In the genomic region with DNA sequence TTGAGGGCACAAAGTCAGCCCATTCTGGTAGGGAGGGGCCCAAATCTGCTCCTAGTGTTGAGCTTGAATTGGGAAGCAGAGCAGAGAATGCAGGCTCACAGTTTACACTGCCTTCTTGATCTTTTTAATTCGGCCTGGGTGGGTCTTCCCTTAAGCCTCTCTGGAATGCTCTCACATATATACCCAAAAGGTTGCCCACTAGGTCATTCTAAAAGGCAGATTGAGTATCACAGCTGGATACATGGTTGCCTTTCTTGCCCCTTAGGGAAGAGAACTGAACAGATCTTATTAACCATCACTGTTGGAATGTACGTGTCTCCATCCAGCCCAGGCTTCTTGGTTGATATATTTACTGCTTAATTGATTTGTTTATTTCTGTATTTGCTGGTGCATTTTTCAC, we compare ENCODE assay signal across 21 mouse cellular contexts.
A peak's percentile ranks its signal among the peaks of the same experiment; 100 is the strongest.
DNase-seq lines count a peak whose midpoint lies in the region; ATAC-seq and TF ChIP-seq lines count a peak whose summit lies in the region.
"Had no signal": no experiment of that assay in that cellular context is flagged by ENCODE, and none has a peak within 500 bp of the region (broad histone marks: within the 10 kb centered on the region; RNA-seq: fewer than 3 reads in every experiment).

No protein-coding gene starts in this region.

- no peaks in the 10 kb centered on the region for H3K27me3 ChIP-seq in lung, postnatal 0 days (replicated peaks; ENCODE audit: insufficient read depth, low read length)
- H3K27me3 ChIP-seq: embryonic facial prominence, embryonic 12.5 days; forebrain, embryonic 13.5 days; Patski had no signal

- no peaks in the 10 kb centered on the region for H3K4me1 ChIP-seq in lung, postnatal 0 days (ENCODE audit: insufficient read depth, low read depth, low read length)
- H3K4me1 ChIP-seq: embryonic facial prominence, embryonic 12.5 days had no signal

- no peak overlapping the region for H3K27ac ChIP-seq in lung, postnatal 0 days (ENCODE audit: low read length)
- H3K27ac ChIP-seq: embryonic facial prominence, embryonic 10.5 days; embryonic facial prominence, embryonic 12.5 days; forebrain, embryonic 13.5 days had no signal

- no peak for TF ChIP-seq CTCF in lung, postnatal 0 days (IDR thresholded peaks at IDR 0.05)

- TF ChIP-seq EP300 in lung, postnatal 0 days (IDR thresholded peaks at IDR 0.05) = no peak

- H3K9ac ChIP-seq in lung, postnatal 0 days (replicated peaks; ENCODE audit: low read depth) = no peak overlapping the region
- H3K9ac ChIP-seq: embryonic facial prominence, embryonic 12.5 days; forebrain, embryonic 13.5 days had no signal

- no peak overlapping the region for H3K4me3 ChIP-seq in lung, postnatal 0 days (ENCODE audit: low read depth, low read length)
- H3K4me3 ChIP-seq: embryonic facial prominence, embryonic 10.5 days; embryonic facial prominence, embryonic 12.5 days; forebrain, embryonic 13.5 days had no signal

- no peak for ATAC-seq in lung, postnatal 0 days
- ATAC-seq: activated CD4-positive, CD25-positive, alpha-beta regulatory T cell, adult 4 months; forebrain, embryonic 13.5 days; forebrain, embryonic 16.5 days; Patski had no signal

- intact Hi-C loops in gastrocnemius, postnatal 36 days (cut with DNase I) = no loop called here

- no peak overlapping the region for H3K4me2 ChIP-seq in lung, postnatal 0 days (replicated peaks; ENCODE audit: low read depth, low read length)
- H3K4me2 ChIP-seq: embryonic facial prominence, embryonic 12.5 days; forebrain, embryonic 13.5 days had no signal

- no peaks in the 10 kb centered on the region for H3K36me3 ChIP-seq in lung, postnatal 0 days (ENCODE audit: insufficient read depth, low read length)
- H3K36me3 ChIP-seq: embryonic facial prominence, embryonic 10.5 days; embryonic facial prominence, embryonic 12.5 days; G1E had no signal

- WGBS in lung, postnatal 0 days = 65% methylated on average over 2 of the region's 2 CpGs

- peak; percentile 20 for DNase-seq in lung, postnatal 10 days
- no peak for DNase-seq in lung, postnatal 0 days (ENCODE audit: low spot score)
- peak; percentile 67 for DNase-seq in ES-CJ7 (ENCODE audit: low read depth, low spot score)
- peak; percentile 94 for DNase-seq in R1 (ENCODE audit: low read depth, low spot score)
- DNase-seq in gastrocnemius, postnatal 36 days = no peak
- DNase-seq in gastrocnemius, postnatal 4 days (ENCODE audit: low spot score in 2 of 2) = no peak
- DNase-seq: adrenal gland, adult 8-10 months; adrenal gland, postnatal 14 days; adrenal gland, postnatal 36 days; cerebellum, adult 11-12 months; cerebellum, adult 2 months; cerebellum, adult 9-10 months; cerebellum, postnatal 10 days; cerebellum, postnatal 25 days had no signal

- H3K9me3 ChIP-seq in lung, postnatal 0 days (ENCODE audit: low read length) = no peaks in the 10 kb centered on the region
- H3K9me3 ChIP-seq: embryonic facial prominence, embryonic 10.5 days; embryonic facial prominence, embryonic 12.5 days; forebrain, embryonic 13.5 days had no signal

Comparison
In these comparisons a context has a peak if more than half of its experiments do, and no peak if none do; other contexts are left out.
1. DNase-seq: peak in lung, postnatal 10 days (single experiment), ES-CJ7 (single experiment) and R1 (single experiment); none in lung, postnatal 0 days (single experiment), gastrocnemius, postnatal 36 days (0 of 2) and gastrocnemius, postnatal 4 days (0 of 2).